Mouse (Mus musculus): ENCODE measurements around the gene Nf2. TPM values are rescaled to one million over a fixed set of nuclear protein-coding genes. Genes with fewer than 3 reads are reported as not detected.

Nf2 gene
- polyA plus RNA-seq, 1 experiment from 2014 or later = 58.2 TPM

DNA sequence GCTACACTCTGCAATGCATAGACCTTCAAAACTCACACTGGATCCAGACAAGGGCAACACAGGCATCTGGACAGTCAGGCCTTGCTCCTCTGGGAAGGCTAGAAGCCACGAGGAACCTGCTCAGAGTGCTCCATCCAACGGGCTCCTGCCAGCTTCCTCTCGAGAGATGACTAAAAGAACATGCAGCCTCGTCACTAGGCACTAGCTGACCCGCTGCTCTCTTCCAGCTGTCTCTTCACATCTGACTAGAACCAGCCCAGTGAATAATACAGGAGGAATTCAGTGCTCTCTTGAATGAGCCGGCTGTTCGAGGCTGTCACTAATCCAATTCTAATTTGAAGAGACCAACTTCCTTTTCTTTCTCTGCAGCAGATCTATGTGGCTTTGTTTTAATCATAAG is 77.6 kb downstream of the Nf2 start:
- Histone ChIP-seq H3K27ac (no peak overlapping the region), H3K36me3 (ENCODE audit: poor library complexity, severe bottlenecking) (peaks cover 57% of the 10 kb centered on the region), H3K4me3 (no peak overlapping the region), H3K4me2 (no peak overlapping the region), H3K27me3 (no peaks in the 10 kb centered on the region), H3K9ac (no peak overlapping the region), H3K9me3 (replicated peaks) (no peaks in the 10 kb centered on the region), H3K4me1 (peaks cover 4% of the 10 kb centered on the region; the same call in 1 of the 2 replicates)
- ATAC-seq = no peak
- 53% methylated on average over 7 of the region's 7 CpGs for WGBS

DNA sequence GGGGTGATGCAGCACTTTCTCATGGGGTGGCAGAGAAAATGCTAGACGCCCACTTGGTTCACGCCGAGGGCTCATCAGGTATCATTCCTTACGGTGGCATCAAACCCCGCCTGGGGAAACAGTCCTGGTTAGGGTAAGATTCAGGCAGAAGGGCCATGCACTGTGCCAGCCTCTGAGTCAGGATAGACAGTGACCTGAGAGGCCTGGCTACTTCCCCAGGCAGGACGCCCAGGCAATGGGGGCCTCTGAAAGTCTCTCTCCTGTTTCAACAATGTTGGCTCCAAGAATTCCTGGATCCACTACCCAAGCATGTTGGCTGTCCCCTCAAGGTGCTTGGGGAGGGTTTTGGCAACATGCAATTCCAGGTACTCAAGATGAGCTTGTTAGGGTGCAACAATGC is 79.5 kb downstream of the Nf2 start:
- peak overlapping the region; percentile 16; the same call in 1 of the 2 replicates for H3K27ac ChIP-seq
- peaks cover 5% of the 10 kb centered on the region; the same call in 1 of the 2 replicates for H3K4me1 ChIP-seq
- no peak overlapping the region for H3K4me3 ChIP-seq
- peaks cover 53% of the 10 kb centered on the region for H3K36me3 ChIP-seq (ENCODE audit: poor library complexity, severe bottlenecking)
- WGBS = 93% methylated on average over 6 of the region's 6 CpGs
- no peak for ATAC-seq
- H3K9ac ChIP-seq = no peak overlapping the region
- H3K27me3 ChIP-seq = no peaks in the 10 kb centered on the region
- no peak overlapping the region for H3K4me2 ChIP-seq
- no peaks in the 10 kb centered on the region for H3K9me3 ChIP-seq (replicated peaks)

DNA sequence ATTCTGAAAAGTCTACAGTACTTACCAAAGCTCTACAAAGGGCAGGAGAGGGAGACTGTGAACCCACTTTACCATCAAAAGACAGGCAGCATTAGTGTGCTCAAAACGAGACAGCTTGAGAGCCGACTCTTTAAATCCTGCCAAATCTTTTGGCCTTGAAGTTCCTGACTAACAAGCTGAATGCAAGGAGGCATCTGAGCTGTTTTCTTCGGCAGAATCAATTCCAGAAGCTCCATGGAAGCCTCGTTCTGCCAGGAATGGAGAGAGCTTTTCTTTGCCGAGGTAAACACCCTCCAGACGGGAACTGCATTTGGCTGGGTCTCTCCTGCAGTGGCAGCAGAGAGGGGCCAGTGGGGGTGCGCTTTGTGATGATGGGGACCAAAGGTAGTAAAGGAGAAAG is 80.0 kb downstream of the Nf2 start:
- H3K4me2 ChIP-seq = no peak overlapping the region
- peaks cover 8% of the 10 kb centered on the region; the same call in 1 of the 2 replicates for H3K4me1 ChIP-seq
- H3K36me3 ChIP-seq (ENCODE audit: poor library complexity, severe bottlenecking) = peaks cover 54% of the 10 kb centered on the region
- WGBS = 63% methylated on average over 7 of the region's 7 CpGs
- H3K9ac ChIP-seq = no peak overlapping the region
- H3K9me3 ChIP-seq (replicated peaks) = no peaks in the 10 kb centered on the region
- no peaks in the 10 kb centered on the region for H3K27me3 ChIP-seq
- H3K4me3 ChIP-seq = no peak overlapping the region
- ATAC-seq = no peak; the same call in 1 of the 2 replicates
- H3K27ac ChIP-seq = peak overlapping the region; percentile 54

DNA sequence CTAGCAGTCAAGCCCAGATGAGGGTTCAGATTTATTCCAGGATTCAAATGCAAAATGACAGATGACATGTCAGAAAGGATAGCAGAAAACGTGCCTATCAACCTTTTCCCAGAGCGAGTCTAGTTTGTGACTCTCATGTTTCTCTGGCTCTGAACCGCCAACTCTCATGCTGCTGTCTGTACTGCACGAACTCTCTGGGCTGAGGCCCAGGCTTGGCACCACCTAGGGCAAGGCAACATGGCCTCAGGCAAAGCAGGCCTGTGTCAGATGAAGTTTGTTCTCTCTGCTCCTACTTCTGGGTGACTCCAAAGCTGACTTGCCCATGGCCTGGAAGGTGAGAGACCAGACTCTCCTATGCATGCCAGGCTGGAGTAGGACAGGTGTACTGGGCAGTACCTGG is 80.9 kb downstream of the Nf2 start:
- no peak overlapping the region for H3K27ac ChIP-seq
- H3K9ac ChIP-seq = no peak overlapping the region
- H3K4me3 ChIP-seq = no peak overlapping the region
- peaks cover 54% of the 10 kb centered on the region for H3K36me3 ChIP-seq (ENCODE audit: poor library complexity, severe bottlenecking)
- no peaks in the 10 kb centered on the region for H3K9me3 ChIP-seq (replicated peaks)
- ATAC-seq = no peak
- 80% methylated on average over 4 of the region's 4 CpGs for WGBS
- peaks cover 8% of the 10 kb centered on the region for H3K4me1 ChIP-seq
- H3K4me2 ChIP-seq = no peak overlapping the region
- no peaks in the 10 kb centered on the region for H3K27me3 ChIP-seq

DNA sequence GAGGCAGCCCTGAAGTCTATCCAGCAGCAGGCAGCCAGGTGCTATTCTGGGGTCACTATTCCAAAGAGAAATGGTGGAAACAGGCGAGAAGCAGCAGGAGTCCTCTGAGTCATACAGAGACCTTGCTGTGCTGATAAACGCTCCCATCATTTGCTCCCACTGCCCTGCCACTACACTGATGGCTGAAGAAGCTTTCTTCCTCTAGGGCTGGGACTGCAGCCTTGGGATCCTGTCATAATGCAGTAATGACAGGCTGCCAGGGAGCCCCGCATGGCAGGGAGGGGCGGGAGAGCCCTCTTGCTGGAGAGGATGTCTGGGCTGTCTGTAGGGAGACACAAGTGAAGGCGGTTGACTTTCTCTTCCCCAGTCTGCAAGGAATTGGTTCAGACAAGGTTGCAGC is 84.9 kb downstream of the Nf2 start:
- Histone ChIP-seq H3K9me3 (replicated peaks) (no peaks in the 10 kb centered on the region), H3K9ac (no peak overlapping the region), H3K27ac (no peak overlapping the region), H3K4me2 (no peak overlapping the region), H3K4me3 (no peak overlapping the region), H3K36me3 (ENCODE audit: poor library complexity, severe bottlenecking) (peaks cover 31% of the 10 kb centered on the region), H3K4me1 (peaks cover 37% of the 10 kb centered on the region), H3K27me3 (no peaks in the 10 kb centered on the region; the same call in 1 of the 2 replicates)
- WGBS = 79% methylated on average over 5 of the region's 5 CpGs
- no peak for ATAC-seq

GRCm38 (mm10) chr11:4763631-4764030 is 85.7 kb downstream of the Nf2 start:
- no peak overlapping the region for H3K27ac ChIP-seq
- peaks cover 23% of the 10 kb centered on the region for H3K36me3 ChIP-seq (ENCODE audit: poor library complexity, severe bottlenecking)
- no peaks in the 10 kb centered on the region for H3K9me3 ChIP-seq (replicated peaks)
- no peak overlapping the region for H3K4me2 ChIP-seq
- H3K4me3 ChIP-seq = no peak overlapping the region
- H3K9ac ChIP-seq = no peak overlapping the region
- no peaks in the 10 kb centered on the region; the same call in 1 of the 2 replicates for H3K27me3 ChIP-seq
- ATAC-seq = no peak
- 24% methylated on average over 5 of the region's 5 CpGs for WGBS
- peaks cover 37% of the 10 kb centered on the region for H3K4me1 ChIP-seq

GRCm38 (mm10) chr11:4762511-4762910 is 86.8 kb downstream of the Nf2 start:
- H3K4me2 ChIP-seq = no peak overlapping the region
- no peaks in the 10 kb centered on the region for H3K9me3 ChIP-seq (replicated peaks)
- peaks cover 13% of the 10 kb centered on the region; the same call in 1 of the 2 replicates for H3K36me3 ChIP-seq (ENCODE audit: poor library complexity, severe bottlenecking)
- ATAC-seq = no peak
- no peaks in the 10 kb centered on the region; the same call in 1 of the 2 replicates for H3K27me3 ChIP-seq
- 14% methylated on average over 2 of the region's 2 CpGs for WGBS
- H3K27ac ChIP-seq = peak overlapping the region; percentile 67
- H3K4me1 ChIP-seq = peaks cover 37% of the 10 kb centered on the region
- no peak overlapping the region for H3K9ac ChIP-seq
- no peak overlapping the region for H3K4me3 ChIP-seq

DNA sequence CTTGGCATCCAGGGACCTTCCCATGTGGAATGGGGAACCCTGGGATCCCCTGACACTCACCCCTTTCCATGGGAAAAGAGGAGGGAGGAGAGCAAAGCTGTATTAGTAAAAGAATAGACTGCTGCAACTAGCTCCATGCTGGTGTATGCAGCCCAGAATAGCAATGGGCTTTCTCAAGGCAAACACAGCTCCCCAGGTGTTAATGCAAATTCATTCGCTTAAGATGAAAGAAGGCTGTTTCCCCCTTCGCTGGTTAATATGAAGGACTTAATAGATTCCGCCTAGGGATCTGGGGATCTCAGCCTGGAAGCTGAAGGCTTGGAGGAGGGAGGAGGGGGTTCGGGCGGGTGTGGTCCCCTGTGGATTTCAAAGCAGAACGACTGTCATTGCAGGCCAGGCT is 87.3 kb downstream of the Nf2 start:
- H3K27ac ChIP-seq = peak overlapping the region; percentile 67
- H3K4me3 ChIP-seq = no peak overlapping the region
- no peaks in the 10 kb centered on the region for H3K9me3 ChIP-seq (replicated peaks)
- H3K27me3 ChIP-seq = no peaks in the 10 kb centered on the region; the same call in 1 of the 2 replicates
- ATAC-seq = no peak
- H3K9ac ChIP-seq = 0 out of 2 replicates have a peak overlapping the region, but pooled peaks have one; percentile 31
- H3K4me1 ChIP-seq = peaks cover 41% of the 10 kb centered on the region
- 12% methylated on average over 6 of the region's 6 CpGs for WGBS
- no peak overlapping the region for H3K4me2 ChIP-seq
- peaks cover 8% of the 10 kb centered on the region; the same call in 1 of the 2 replicates for H3K36me3 ChIP-seq (ENCODE audit: poor library complexity, severe bottlenecking)

DNA sequence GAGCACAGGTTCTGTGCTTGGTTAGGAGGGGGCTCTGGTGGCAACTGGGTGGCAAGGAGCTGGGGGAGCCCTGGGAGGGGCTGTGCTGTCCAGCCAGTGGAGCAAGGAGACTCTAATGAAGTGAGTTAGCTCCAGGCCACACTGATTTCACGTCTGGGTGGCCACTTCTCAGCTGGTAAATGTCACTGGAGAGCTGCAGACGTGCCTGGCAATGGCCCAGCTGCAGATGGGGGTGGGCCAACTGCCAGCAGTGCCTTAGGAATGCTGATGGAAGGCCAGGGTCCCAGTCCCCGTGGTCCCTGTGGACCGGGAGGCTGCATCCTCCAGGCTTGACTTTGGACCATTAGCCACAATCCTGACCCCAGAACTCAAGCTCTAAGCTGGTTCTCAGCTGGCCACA is 88.9 kb downstream of the Nf2 start:
- no peak overlapping the region for H3K27ac ChIP-seq
- ATAC-seq = no peak
- H3K27me3 ChIP-seq = no peaks in the 10 kb centered on the region; the same call in 1 of the 2 replicates
- no peak overlapping the region for H3K9ac ChIP-seq
- peaks cover 5% of the 10 kb centered on the region; the same call in 1 of the 2 replicates for H3K36me3 ChIP-seq (ENCODE audit: poor library complexity, severe bottlenecking)
- H3K4me1 ChIP-seq = peaks cover 41% of the 10 kb centered on the region
- WGBS = 22% methylated on average over 4 of the region's 4 CpGs
- no peak overlapping the region for H3K4me3 ChIP-seq
- no peak overlapping the region for H3K4me2 ChIP-seq
- no peaks in the 10 kb centered on the region for H3K9me3 ChIP-seq (replicated peaks)

DNA sequence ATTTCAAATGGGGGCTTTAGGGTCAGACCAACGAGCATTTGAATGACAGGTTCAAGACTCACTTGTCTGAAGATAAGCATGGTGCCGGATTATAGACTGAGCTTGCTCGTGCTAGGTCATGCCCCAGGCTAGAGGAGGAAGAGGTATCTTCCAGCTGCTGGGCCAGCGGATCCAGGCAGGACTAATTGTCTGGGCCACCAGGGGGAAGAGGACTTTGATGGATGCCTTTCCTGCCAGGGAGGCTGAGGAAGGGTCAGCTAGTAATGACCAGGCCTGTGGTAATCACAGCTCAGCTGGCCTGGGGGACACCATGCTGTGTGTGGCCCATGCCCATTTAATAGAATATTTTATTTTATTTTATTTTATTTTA is 91.6 kb downstream of the Nf2 start:
- H3K27ac ChIP-seq = no peak overlapping the region
- ATAC-seq = no peak

GRCm38 (mm10) chr11:4756984-4757788 is 92.2 kb downstream of the Nf2 start:
- H3K36me3 ChIP-seq (ENCODE audit: poor library complexity, severe bottlenecking) = no peaks in the 10 kb centered on the region
- H3K27me3 ChIP-seq = peaks cover 4% of the 10 kb centered on the region
- no peak for ATAC-seq
- H3K4me3 ChIP-seq = no peak overlapping the region
- WGBS = 72% methylated on average over 11 of the region's 11 CpGs
- peaks cover 33% of the 10 kb centered on the region for H3K4me1 ChIP-seq
- H3K9me3 ChIP-seq (replicated peaks) = 0 out of 2 replicates have a peak, but pooled peaks cover 5% of the 10 kb centered on the region
- H3K4me2 ChIP-seq = no peak overlapping the region
- no peak overlapping the region for H3K9ac ChIP-seq
- H3K27ac ChIP-seq = no peak overlapping the region

More for the DNA sequence above, 91.6 kb downstream of the Nf2 start:
- Histone ChIP-seq H3K4me1 (peaks cover 37% of the 10 kb centered on the region), H3K27me3 (no peaks in the 10 kb centered on the region; the same call in 1 of the 2 replicates), H3K4me2 (no peak overlapping the region), H3K4me3 (no peak overlapping the region), H3K36me3 (ENCODE audit: poor library complexity, severe bottlenecking) (no peaks in the 10 kb centered on the region), H3K9ac (no peak overlapping the region), H3K9me3 (replicated peaks) (0 out of 2 replicates have a peak, but pooled peaks cover 5% of the 10 kb centered on the region)
- WGBS = 56% methylated on average over 4 of the region's 4 CpGs

GRCm38 (mm10) chr11:4756460-4756859 is 92.9 kb downstream of the Nf2 start:
- Histone ChIP-seq H3K4me2 (no peak overlapping the region), H3K4me1 (peaks cover 26% of the 10 kb centered on the region), H3K36me3 (ENCODE audit: poor library complexity, severe bottlenecking) (no peaks in the 10 kb centered on the region), H3K9ac (no peak overlapping the region), H3K4me3 (no peak overlapping the region), H3K9me3 (replicated peaks) (0 out of 2 replicates have a peak, but pooled peaks cover 5% of the 10 kb centered on the region), H3K27me3 (peaks cover 10% of the 10 kb centered on the region), H3K27ac (no peak overlapping the region)
- WGBS = 79% methylated on average over 9 of the region's 9 CpGs
- no peak for ATAC-seq

Data from forebrain, embryonic 13.5 days (tissue).